Mouse (Mus musculus) hindbrain, embryonic 11.5 days (tissue): ENCODE results near the gene Jag2. TPM values are rescaled to one million over a fixed set of nuclear protein-coding genes. Genes with fewer than 3 reads are reported as not detected.

Experiments used
- ATAC-seq: fragments of 200-750 bp; cut with Nextera tagmentation; 2 replicates; pipeline ENCODE4 v1.8.0; 2017; ENCODE audit warnings: mild to moderate bottlenecking, moderate TSS enrichment, moderate library complexity; ENCODE audit not compliant: low FRiP score
- DNase-seq: peaks from one replicate; pipeline ENCODE4 v3.0.0-alpha.2; 2015; ENCODE audit warnings: low spot score
- H3K27ac ChIP-seq: fragments of 300-500 bp; sonication (generic); 2 replicates; pipeline ENCODE4 v1.5.1; 2014; ENCODE audit warnings: mild to moderate bottlenecking, low read depth, low read length
- H3K27me3 ChIP-seq: fragments of 300-500 bp; sonication (generic); 2 replicates; pipeline ENCODE4 v1.6.1; 2014; ENCODE audit warnings: mild to moderate bottlenecking, low read length, moderate library complexity, mixed read lengths; ENCODE audit not compliant: control insufficient read depth, insufficient read depth
- H3K36me3 ChIP-seq: fragments of 300-500 bp; sonication (generic); 2 replicates; pipeline ENCODE4 v1.6.1; 2014; ENCODE audit warnings: mild to moderate bottlenecking, low read length, moderate library complexity, mixed read lengths; ENCODE audit not compliant: control insufficient read depth, insufficient read depth
- H3K4me1 ChIP-seq: fragments of 300-500 bp; sonication (generic); replicated peaks from 2 replicates; pipeline ENCODE4 v1.6.1; 2014; ENCODE audit warnings: low read length, mixed read lengths; ENCODE audit not compliant: control insufficient read depth, insufficient read depth
- H3K4me2 ChIP-seq: fragments of 300-500 bp; sonication (generic); replicated peaks from 2 replicates; pipeline ENCODE4 v1.6.1; 2014; ENCODE audit warnings: mild to moderate bottlenecking, low read depth, low read length
- H3K4me3 ChIP-seq: fragments of 300-500 bp; sonication (generic); 2 replicates; pipeline ENCODE4 v1.5.1; 2014; ENCODE audit warnings: low read depth, low read length
- H3K9ac ChIP-seq: fragments of 300-500 bp; sonication (generic); 2 replicates; pipeline ENCODE4 v1.6.1; 2014; ENCODE audit warnings: low read depth, low read length
- H3K9me3 ChIP-seq: fragments of 300-500 bp; sonication (generic); 2 replicates; pipeline ENCODE4 v1.6.1; 2016; ENCODE audit warnings: low read length; ENCODE audit not compliant: control insufficient read depth
- WGBS: fragments of 180-500 bp; shearing (Covaris S2); extraction: QIAGEN DNeasy Blood & Tissue Kit; methylation state at CpG from one replicate; pipeline ENCODE4 v1.1.7; 2014; 5-methylcytosine and 5-hydroxymethylcytosine counted together
- polyA plus RNA-seq: library from polyadenylated mRNA; unstranded; fragments of >200 nt; fragmentation: Nextera tagmentation; extraction: Ambion mirVana; gene quantifications from 2 replicates; pipeline ENCODE4 v1.2.1, GENCODE M21; 2014

Jag2 gene
- polyA plus RNA-seq, 1 experiment from 2014 or later = 4.7 TPM

GRCm38 (mm10) chr12:112917486-112917885 is 12.1 kb downstream of the Jag2 start:
- 86% methylated on average over 11 of the region's 11 CpGs for WGBS
- Histone ChIP-seq H3K27ac (no peak overlapping the region), H3K4me3 (no peak overlapping the region), H3K36me3 (no peaks in the 10 kb centered on the region), H3K9me3 (no peaks in the 10 kb centered on the region), H3K27me3 (no peaks in the 10 kb centered on the region), H3K4me1 (peaks cover 3% of the 10 kb centered on the region; the same call in 1 of the 2 replicates), H3K4me2 (no peak overlapping the region), H3K9ac (no peak overlapping the region)
- ATAC-seq = no peak
- no peak for DNase-seq

GRCm38 (mm10) chr12:112916698-112917400 is 12.7 kb downstream of the Jag2 start:
- H3K4me2 ChIP-seq = no peak overlapping the region
- H3K36me3 ChIP-seq = no peaks in the 10 kb centered on the region
- no peak overlapping the region for H3K4me3 ChIP-seq
- WGBS = 87% methylated on average over 16 of the region's 16 CpGs
- no peak overlapping the region for H3K27ac ChIP-seq
- ATAC-seq (no peak), DNase-seq (no peak)
- no peaks in the 10 kb centered on the region for H3K27me3 ChIP-seq
- H3K9me3 ChIP-seq = no peaks in the 10 kb centered on the region
- no peak overlapping the region for H3K9ac ChIP-seq
- no peaks in the 10 kb centered on the region for H3K4me1 ChIP-seq

GRCm38 (mm10) chr12:112915587-112915986 is 14.0 kb downstream of the Jag2 start:
- Histone ChIP-seq H3K27me3 (no peaks in the 10 kb centered on the region), H3K9ac (no peak overlapping the region), H3K4me2 (no peak overlapping the region), H3K4me3 (no peak overlapping the region), H3K9me3 (no peaks in the 10 kb centered on the region), H3K36me3 (no peaks in the 10 kb centered on the region), H3K27ac (no peak overlapping the region), H3K4me1 (no peaks in the 10 kb centered on the region)
- ATAC-seq = no peak
- no peak for DNase-seq
- 76% methylated on average over 13 of the region's 13 CpGs for WGBS

GRCm38 (mm10) chr12:112914527-112914926 is 15.0 kb downstream of the Jag2 start:
- Histone ChIP-seq H3K27me3 (no peaks in the 10 kb centered on the region), H3K9me3 (no peaks in the 10 kb centered on the region), H3K27ac (no peak overlapping the region), H3K4me2 (no peak overlapping the region), H3K9ac (no peak overlapping the region), H3K4me3 (no peak overlapping the region), H3K4me1 (no peaks in the 10 kb centered on the region), H3K36me3 (no peaks in the 10 kb centered on the region)
- no peak for ATAC-seq
- WGBS = 80% methylated on average over 11 of the region's 11 CpGs
- DNase-seq = no peak

- DNase-seq = no peak
- Histone ChIP-seq H3K36me3 (no peaks in the 10 kb centered on the region), H3K27me3 (no peaks in the 10 kb centered on the region), H3K4me1 (no peaks in the 10 kb centered on the region), H3K4me3 (no peak overlapping the region), H3K27ac (no peak overlapping the region), H3K4me2 (no peak overlapping the region), H3K9me3 (no peaks in the 10 kb centered on the region), H3K9ac (no peak overlapping the region)
- 80% methylated on average over 28 of the region's 28 CpGs for WGBS
- ATAC-seq = no peak
These were observed 16.4 kb downstream of the Jag2 start for GRCm38 (mm10) chr12:112912951-112913745.

- Histone ChIP-seq H3K36me3 (no peaks in the 10 kb centered on the region), H3K4me3 (no peak overlapping the region), H3K9ac (no peak overlapping the region), H3K9me3 (no peaks in the 10 kb centered on the region), H3K27ac (no peak overlapping the region), H3K4me2 (no peak overlapping the region), H3K4me1 (no peaks in the 10 kb centered on the region), H3K27me3 (no peaks in the 10 kb centered on the region)
- DNase-seq = no peak
- ATAC-seq = no peak
- WGBS = 89% methylated on average over 17 of the region's 17 CpGs
These were observed 17.9 kb downstream of the Jag2 start for GRCm38 (mm10) chr12:112911701-112912100.

- no peak overlapping the region for H3K4me2 ChIP-seq
- no peaks in the 10 kb centered on the region for H3K4me1 ChIP-seq
- ATAC-seq (no peak), DNase-seq (no peak)
- H3K36me3 ChIP-seq = no peaks in the 10 kb centered on the region
- H3K9me3 ChIP-seq = no peaks in the 10 kb centered on the region
- H3K4me3 ChIP-seq = no peak overlapping the region
- no peaks in the 10 kb centered on the region for H3K27me3 ChIP-seq
- H3K27ac ChIP-seq = no peak overlapping the region
- H3K9ac ChIP-seq = no peak overlapping the region
- WGBS = 94% methylated on average over 22 of the region's 22 CpGs
These were observed 20.6 kb downstream of the Jag2 start for GRCm38 (mm10) chr12:112908991-112909390.

GRCm38 (mm10) chr12:112905001-112905400 is 24.6 kb downstream of the Jag2 start:
- no peak for ATAC-seq
- H3K27me3 ChIP-seq = no peaks in the 10 kb centered on the region
- H3K9me3 ChIP-seq = no peaks in the 10 kb centered on the region
- no peaks in the 10 kb centered on the region for H3K4me1 ChIP-seq
- H3K9ac ChIP-seq = no peak overlapping the region
- no peak overlapping the region for H3K4me3 ChIP-seq
- no peak overlapping the region for H3K27ac ChIP-seq
- WGBS = 86% methylated on average over 5 of the region's 5 CpGs
- no peak overlapping the region for H3K4me2 ChIP-seq
- no peaks in the 10 kb centered on the region for H3K36me3 ChIP-seq
- no peak for DNase-seq

GRCm38 (mm10) chr12:112903941-112904340 is 25.6 kb downstream of the Jag2 start:
- 80% methylated on average over 8 of the region's 8 CpGs for WGBS
- no peaks in the 10 kb centered on the region for H3K27me3 ChIP-seq
- DNase-seq (no peak), ATAC-seq (no peak)
- no peak overlapping the region for H3K4me2 ChIP-seq
- H3K4me1 ChIP-seq = no peaks in the 10 kb centered on the region
- H3K4me3 ChIP-seq = no peak overlapping the region
- H3K27ac ChIP-seq = no peak overlapping the region
- H3K36me3 ChIP-seq = no peaks in the 10 kb centered on the region
- H3K9me3 ChIP-seq = no peaks in the 10 kb centered on the region
- no peak overlapping the region for H3K9ac ChIP-seq
